Mouse (Mus musculus): Measurements from ENCODE around the gene Tacc3. TPM values are rescaled to one million over a fixed set of nuclear protein-coding genes. Genes with fewer than 3 reads are reported as not detected.
A peak's percentile ranks its signal among the peaks of the same experiment; 100 is the strongest.

Gene Tacc3
- polyA plus RNA-seq, 1 experiment from 2014 or later: 12.5 TPM

DNA sequence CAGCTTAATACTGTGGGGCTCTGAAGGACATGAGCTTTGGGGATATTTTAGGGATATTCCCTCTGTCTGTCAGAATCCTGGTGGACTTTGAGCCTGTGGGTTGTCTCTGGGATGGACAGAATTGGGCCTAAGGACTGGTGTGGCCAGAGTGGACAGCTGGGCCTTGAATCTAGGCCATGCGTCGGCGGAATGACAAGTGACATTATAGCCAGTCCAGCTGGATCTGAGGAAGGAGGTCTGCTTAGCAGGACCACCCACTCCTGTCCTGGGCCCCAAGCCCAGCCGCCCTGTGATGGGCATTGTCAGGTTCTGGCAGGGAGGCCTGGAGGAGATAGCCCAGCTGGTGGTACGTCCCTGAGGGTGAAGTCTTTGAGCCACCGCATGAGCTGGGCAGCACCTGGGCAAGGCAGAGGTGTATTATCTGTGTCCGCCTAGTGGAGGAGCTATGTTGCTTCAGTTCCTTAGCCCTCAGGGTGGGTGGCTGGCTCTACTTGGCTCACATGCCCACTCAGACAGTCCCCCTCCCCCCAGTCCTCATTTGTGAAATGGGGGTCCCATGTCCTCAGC, 68.2 kb downstream of the Tacc3 start:
- Histone ChIP-seq H3K9me3 (ENCODE audit: low read length) (no peaks in the 10 kb centered on the region), H3K27ac (ENCODE audit: low read length) (peak overlapping the region; percentile 75), H3K4me1 (ENCODE audit: insufficient read depth, low read depth, low read length) (peaks cover 5% of the 10 kb centered on the region; the same call in 1 of the 2 replicates), H3K4me2 (replicated peaks; ENCODE audit: low read depth, low read length) (peak overlapping the region; percentile 83), H3K9ac (replicated peaks; ENCODE audit: low read depth) (no peak overlapping the region), H3K27me3 (replicated peaks; ENCODE audit: insufficient read depth, low read length) (no peaks in the 10 kb centered on the region), H3K4me3 (ENCODE audit: low read depth, low read length) (no peak overlapping the region), H3K36me3 (ENCODE audit: insufficient read depth, low read length) (peaks cover 13% of the 10 kb centered on the region; the same call in 1 of the 2 replicates)
- DNase-seq (ENCODE audit: low spot score) (peak; percentile 84), ATAC-seq (peak; percentile 51)
- WGBS: 45% methylated on average over 7 of the region's 7 CpGs
- peak; percentile 38 for TF ChIP-seq CTCF (IDR thresholded peaks at IDR 0.05)
- TF ChIP-seq EP300 (IDR thresholded peaks at IDR 0.05): peak; percentile 72

DNA sequence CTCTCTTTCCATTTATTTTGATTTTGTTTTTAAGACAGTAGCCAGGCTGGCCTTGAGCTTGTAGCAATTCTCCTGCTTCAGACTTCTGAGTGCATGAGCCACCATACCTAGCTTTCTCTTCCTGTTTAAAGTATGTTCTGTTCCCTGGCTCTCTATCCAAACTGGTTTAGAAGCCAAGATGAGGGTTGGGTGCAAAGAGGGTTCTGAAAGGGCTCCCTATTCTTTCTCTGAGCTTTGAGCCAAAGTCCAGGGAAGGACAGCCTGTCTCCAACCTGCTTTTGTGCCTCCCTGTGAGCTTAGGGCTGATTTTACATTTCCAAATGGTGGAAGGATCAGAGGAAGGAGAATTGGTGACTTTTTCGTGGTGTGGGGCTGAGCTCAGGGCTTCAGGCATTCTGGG, 69.0 kb downstream of the Tacc3 start:
- H3K27ac ChIP-seq (ENCODE audit: low read length): no peak overlapping the region
- no peak overlapping the region for H3K4me3 ChIP-seq (ENCODE audit: low read depth, low read length)
- H3K9me3 ChIP-seq (ENCODE audit: low read length): no peaks in the 10 kb centered on the region
- no peak overlapping the region for H3K9ac ChIP-seq (replicated peaks; ENCODE audit: low read depth)
- H3K4me2 ChIP-seq (replicated peaks; ENCODE audit: low read depth, low read length): peak overlapping the region; percentile 30; the same call in 1 of the 2 replicates
- no peak for TF ChIP-seq EP300 (IDR thresholded peaks at IDR 0.05)
- peaks cover 17% of the 10 kb centered on the region; the same call in 1 of the 2 replicates for H3K36me3 ChIP-seq (ENCODE audit: insufficient read depth, low read length)
- DNase-seq (ENCODE audit: low spot score) (no peak), ATAC-seq (no peak)
- no peaks in the 10 kb centered on the region for H3K27me3 ChIP-seq (replicated peaks; ENCODE audit: insufficient read depth, low read length)
- H3K4me1 ChIP-seq (ENCODE audit: insufficient read depth, low read depth, low read length): 0 out of 2 replicates have a peak, but pooled peaks cover 4% of the 10 kb centered on the region
- WGBS: 71% methylated on average over 1 of the region's 1 CpGs

Other genes with a start within 250 kb of the Tacc3 start
- not detected in 2 replicates for gene Nkx1-1, start 224.2 kb upstream of the Tacc3 start, polyA plus RNA-seq (2015; fragmentation: Nextera tagmentation; extraction: Ambion mirVana)
- 43.9 and 46.1 TPM in 2 replicates for gene Fam53a, start 28.5 kb upstream of the Tacc3 start, polyA plus RNA-seq (2015; fragmentation: Nextera tagmentation; extraction: Ambion mirVana)
- 0.37 and 0.41 TPM in 2 replicates for gene Gm9903, start 28.2 kb upstream of the Tacc3 start, polyA plus RNA-seq (2015; fragmentation: Nextera tagmentation; extraction: Ambion mirVana)
- 81.2 and 85.6 TPM in 2 replicates for gene Slbp, start 5.6 kb upstream of the Tacc3 start, polyA plus RNA-seq (2015; fragmentation: Nextera tagmentation; extraction: Ambion mirVana)
- 22.5 and 25.1 TPM in 2 replicates for gene Tmem129, start 288 bp downstream of the Tacc3 start, polyA plus RNA-seq (2015; fragmentation: Nextera tagmentation; extraction: Ambion mirVana)
- gene Fgfr3, start 63.5 kb downstream of the Tacc3 start, polyA plus RNA-seq (2015; fragmentation: Nextera tagmentation; extraction: Ambion mirVana): 67.9 and 72.5 TPM in 2 replicates
- gene Letm1, start 124.7 kb downstream of the Tacc3 start, polyA plus RNA-seq (2015; fragmentation: Nextera tagmentation; extraction: Ambion mirVana): 39.1 and 40.1 TPM in 2 replicates
- gene Nsd2, start 162.6 kb downstream of the Tacc3 start, polyA plus RNA-seq (2015; fragmentation: Nextera tagmentation; extraction: Ambion mirVana): 13.5 and 16.7 TPM in 2 replicates

All from lung, postnatal 0 days (tissue).